Mouse (Mus musculus) gastrocnemius, adult 18-20 months (tissue): Measurements from ENCODE around the gene Hmcn2. TPM values are rescaled to one million over a fixed set of nuclear protein-coding genes. Genes with fewer than 3 reads are reported as not detected.

Experiments
- DNase-seq: peaks from one replicate; pipeline ENCODE4 v3.0.0; 2021; ENCODE audit warnings: low spot score
- total RNA-seq, 2 experiments: library from RNA; stranded (reverse); gene quantifications; 2 replicates each; pipeline ENCODE4 v1.2.3; 2021

The Hmcn2 gene
- total RNA-seq, 2 experiments from 2014 or later, result 25.9 to 30.7 TPM

DNA sequence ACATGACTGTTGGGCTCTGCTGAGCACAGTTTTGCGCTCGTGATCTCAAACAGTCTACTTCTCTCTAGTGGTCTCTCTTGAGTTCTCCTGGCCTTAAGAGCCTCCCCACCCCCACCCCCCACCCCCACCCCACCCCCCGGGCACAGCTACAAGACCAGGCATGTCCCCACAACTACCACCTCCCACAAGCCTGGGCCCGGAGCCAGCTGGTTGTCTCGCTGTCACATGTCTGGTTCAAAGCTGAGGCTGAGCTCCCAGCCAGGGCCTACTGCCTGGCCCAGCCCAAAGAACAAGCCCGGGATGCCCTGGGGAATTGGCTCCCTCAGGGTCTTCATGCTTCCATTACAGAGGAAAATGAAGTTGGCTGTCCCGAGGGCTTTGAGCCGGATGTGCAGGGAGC lies 140.1 kb downstream of the Hmcn2 start:
- DNase-seq, result no peak

- DNase-seq, result no peak
These were observed 141.2 kb downstream of the Hmcn2 start for GRCm38 (mm10) chr2:31455418-31455817.

DNA sequence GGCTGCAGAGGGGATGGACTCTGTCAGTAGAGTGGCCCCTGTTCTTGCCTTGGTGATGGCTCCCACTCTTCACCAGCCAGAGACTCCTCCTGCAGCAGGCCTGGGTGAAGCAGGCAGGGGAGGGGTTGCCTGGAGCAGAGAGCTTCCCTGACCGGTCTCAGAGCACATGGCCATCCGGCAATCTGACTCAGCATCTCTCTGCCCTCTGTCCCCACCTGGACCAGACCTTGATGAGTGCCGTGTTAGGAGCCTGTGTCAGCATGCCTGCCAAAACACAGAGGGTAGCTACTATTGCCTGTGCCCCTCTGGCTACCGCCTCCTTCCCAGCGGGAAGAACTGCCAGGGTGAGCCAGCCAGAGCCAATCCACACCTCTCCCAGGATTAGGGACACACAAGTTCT lies 144.2 kb downstream of the Hmcn2 start:
- no peak for DNase-seq

- no peak for DNase-seq
These were observed 145.0 kb downstream of the Hmcn2 start for GRCm38 (mm10) chr2:31458989-31459936.

- DNase-seq, result no peak
These were observed 145.9 kb downstream of the Hmcn2 start for GRCm38 (mm10) chr2:31460025-31460571.

DNA sequence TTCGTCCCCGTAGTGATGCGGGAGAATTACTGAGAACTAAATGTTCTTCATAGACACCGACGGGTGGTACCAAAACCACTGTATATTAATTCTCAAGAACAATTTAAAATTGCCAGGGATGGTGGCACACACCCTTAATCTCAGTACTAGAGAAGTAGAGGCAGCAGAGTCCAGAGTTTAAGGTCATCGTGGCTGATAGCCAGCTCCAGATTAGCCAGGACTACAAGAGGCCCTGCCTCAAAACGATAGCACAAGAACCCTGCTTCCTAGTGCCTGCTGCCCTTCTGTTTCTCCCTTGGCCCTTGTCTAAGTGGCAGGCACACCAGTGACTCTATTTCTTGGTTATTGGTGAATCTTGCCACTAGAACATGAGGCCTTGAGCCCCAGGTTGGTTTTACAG lies 146.7 kb downstream of the Hmcn2 start:
- no peak for DNase-seq

DNA sequence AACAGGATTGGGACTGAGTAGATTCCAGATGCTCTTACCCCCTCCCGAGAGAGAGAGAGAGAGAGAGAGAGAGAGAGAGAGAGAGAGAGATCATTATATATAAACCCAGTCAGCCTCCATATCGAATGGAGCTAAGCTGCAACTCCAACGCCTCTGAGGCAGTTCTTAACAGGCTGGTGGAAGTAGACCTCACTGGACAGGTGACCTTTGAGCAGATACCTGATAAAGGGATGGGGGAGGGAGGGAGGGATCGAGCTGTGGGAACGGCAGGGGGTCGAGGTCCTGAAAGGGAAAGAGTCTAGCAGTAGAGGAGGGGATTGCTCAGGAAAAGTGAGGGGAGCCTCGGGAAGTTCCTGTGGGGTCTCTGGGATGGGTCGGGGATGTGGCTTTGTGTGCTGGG lies 147.8 kb downstream of the Hmcn2 start:
- DNase-seq, result no peak

DNA sequence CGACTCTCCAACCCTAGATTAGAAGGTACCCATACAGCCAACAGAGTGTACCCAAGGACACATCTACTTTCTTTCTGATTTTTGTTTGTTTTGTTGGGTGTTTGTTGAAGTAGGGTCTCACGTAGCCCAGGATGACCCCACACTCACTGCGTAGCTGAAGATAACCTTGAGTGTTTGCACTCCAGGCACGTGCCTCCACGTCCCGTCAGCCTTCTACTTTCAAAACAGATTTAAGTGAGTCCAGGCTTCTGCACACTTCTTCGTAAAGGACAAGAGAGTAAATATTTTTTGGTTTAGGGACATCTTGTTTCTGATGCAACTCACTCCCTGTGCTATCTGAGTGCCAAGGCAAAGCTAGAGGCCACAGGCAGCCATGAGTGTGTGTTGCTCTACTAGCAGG lies 149.0 kb downstream of the Hmcn2 start:
- no peak for DNase-seq

DNA sequence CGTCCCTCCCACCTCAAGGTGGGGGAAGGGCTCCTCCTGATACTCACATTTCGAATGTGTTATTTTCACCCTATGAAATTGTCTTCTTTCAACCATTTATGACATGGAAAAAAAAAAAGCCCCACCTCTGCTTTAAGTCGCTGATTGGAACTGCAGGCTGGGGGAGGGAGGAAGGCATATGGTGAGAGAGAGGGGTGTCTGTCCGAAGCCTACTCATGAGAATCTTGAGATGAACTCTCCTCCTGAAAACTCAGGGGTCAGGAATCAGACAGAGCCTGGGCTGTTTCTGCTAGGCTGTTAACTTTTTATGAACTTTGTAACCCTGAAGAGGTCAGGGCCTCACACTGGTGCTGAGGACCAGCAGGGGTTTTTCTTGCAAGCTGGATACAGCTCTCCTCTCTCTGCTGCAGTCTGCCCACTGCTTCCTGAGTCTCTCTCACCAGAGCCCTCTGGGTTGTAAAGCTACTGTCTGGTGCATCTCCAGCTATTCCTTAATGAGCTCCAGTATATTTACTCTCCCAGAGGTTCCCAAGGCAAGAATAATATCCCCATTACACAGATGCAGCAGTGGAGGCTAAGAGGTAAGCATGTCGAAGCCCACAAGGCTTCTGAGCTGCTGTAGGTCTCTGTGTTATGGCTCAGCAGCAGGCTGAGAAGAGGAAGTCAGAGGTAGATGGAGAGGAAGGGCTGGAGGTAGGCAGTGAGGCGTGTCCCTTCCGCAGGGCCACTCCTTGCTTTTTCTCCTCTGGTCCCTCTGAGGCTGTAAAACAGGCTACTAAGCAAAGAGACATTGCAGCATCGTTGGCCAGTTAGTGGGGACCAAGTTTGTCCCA lies 149.7 kb downstream of the Hmcn2 start:
- no peak for DNase-seq

DNA sequence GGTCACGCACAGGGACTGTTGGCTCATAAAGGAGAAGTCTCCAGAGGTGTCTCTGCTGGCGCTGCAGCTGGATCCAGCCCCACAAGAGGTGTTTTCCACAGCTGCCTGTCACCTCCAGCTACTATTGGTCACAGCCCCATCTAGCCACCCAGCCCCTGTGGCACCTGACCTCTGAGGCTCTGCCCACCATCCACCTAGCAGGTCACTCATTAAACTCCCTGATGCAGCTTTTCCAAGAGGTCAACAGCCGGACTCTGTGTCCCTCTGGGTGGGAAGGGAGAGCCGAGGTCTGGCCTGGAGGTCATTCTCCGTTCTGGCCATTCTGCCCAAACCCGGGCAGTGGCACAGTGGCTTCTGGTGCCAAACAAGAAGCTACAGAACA lies 150.3 kb downstream of the Hmcn2 start:
- DNase-seq, result no peak

GRCm38 (mm10) chr2:31467457-31467856 lies 153.2 kb downstream of the Hmcn2 start:
- DNase-seq, result no peak

GRCm38 (mm10) chr2:31468857-31469256 lies 154.6 kb downstream of the Hmcn2 start:
- no peak for DNase-seq

- no peak for DNase-seq
These were observed 155.3 kb downstream of the Hmcn2 start for GRCm38 (mm10) chr2:31469480-31469879.

- peak; percentile 73 for DNase-seq
These were observed 155.9 kb downstream of the Hmcn2 start, which contains the start of gene Ass1 for GRCm38 (mm10) chr2:31469931-31470682. Gene Ass1, plus strand, starts transcription at chr2:31470207.

- DNase-seq, result peak; percentile 18
These were observed 156.6 kb downstream of the Hmcn2 start for GRCm38 (mm10) chr2:31470683-31471385.

DNA sequence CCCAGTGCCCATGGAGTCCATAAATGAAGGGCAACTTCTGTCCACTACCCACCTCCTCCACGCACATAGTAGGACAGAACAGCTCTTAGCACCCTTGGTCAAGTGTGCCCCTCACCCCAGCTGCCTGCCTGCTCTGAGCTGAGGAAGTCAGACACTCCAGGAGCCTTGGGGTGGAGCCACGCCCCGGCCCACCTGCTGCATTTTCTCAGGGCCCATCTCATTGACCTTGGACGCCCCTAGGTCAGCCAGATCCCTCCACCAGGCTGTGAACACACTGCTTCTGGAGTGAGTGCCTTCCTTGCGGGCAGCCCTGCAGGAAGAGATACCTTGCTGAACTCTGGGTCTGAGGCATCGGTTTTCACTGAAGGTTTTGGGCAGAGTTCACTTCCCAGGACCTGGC lies 157.4 kb downstream of the Hmcn2 start:
- no peak for DNase-seq

DNA sequence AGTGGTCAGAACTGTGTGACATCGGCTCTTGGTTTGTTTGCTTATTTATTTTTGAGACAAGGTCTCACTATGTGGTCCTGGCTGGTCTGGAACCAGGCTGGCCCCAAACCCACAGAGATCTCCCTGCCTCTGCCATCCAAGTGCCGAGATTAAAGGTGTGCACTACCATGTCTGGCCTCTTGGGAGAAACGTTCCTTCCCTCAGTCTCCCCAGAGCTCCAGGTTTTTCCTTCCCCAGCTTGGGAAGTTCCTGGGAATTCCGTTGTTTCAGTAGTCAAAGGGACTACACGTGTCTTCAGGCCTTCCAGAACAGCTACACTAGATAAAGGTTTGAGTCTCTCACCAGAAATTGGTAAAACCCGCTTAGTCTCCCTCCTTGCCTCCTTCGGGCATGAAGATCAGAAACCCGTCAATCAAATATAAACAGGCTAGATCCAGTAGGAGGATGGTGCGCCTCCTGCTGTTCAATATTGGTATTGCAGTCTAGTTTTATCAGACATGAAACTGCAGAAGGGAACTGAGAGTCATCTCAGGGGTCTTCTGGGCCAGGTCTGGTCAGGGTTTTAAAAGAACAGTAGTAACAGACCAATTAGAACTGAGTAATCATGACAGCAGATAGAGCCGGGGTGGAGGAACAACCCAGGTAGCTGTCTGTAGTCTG lies 158.3 kb downstream of the Hmcn2 start:
- peak; percentile 59 for DNase-seq

DNA sequence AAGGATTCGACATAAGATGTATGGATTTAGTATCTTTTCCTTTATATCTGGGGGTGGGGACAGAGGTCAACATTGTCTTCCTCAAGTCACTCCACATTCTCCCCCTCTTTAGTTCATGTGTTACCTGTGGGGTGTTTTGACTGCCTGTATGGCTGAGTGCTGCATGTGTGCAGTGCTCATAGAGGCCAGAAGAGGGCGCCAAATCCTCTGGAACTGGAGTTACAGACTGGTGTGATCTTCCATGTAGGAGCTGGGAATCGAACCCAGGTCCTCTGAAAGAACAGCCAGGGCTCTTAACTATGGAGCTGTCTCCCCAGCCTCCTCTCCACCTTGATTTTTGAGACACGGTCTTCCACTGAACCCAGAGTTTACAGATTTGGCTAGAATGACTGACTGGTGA lies 159.7 kb downstream of the Hmcn2 start:
- DNase-seq, result no peak

DNA sequence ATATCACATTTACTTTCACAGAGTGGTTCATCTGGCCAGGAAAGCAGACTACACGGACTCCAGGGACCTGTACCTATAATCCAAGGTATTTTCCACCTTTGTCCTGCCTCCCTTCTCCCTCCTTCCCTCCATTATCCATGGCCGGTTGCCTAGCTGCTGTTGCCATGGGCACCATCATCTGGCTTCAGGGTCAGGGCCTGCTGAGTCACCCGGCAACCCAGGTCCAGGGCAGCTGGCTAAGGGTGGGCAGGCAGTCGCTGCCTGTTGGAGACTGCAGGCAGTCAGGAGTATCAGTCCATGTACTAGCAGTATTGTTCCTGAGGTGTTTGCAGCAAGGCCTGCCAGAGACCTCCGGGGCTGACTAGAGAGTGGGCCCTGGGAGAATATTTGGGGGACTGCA lies 160.5 kb downstream of the Hmcn2 start:
- no peak for DNase-seq
